Mouse (Mus musculus): ENCODE data around the gene Gpc1. TPM values are rescaled to one million over a fixed set of nuclear protein-coding genes. Genes with fewer than 3 reads are reported as not detected.

Gpc1 gene
- polyA plus RNA-seq, 1 experiment from 2014 or later: 4.7 TPM

DNA sequence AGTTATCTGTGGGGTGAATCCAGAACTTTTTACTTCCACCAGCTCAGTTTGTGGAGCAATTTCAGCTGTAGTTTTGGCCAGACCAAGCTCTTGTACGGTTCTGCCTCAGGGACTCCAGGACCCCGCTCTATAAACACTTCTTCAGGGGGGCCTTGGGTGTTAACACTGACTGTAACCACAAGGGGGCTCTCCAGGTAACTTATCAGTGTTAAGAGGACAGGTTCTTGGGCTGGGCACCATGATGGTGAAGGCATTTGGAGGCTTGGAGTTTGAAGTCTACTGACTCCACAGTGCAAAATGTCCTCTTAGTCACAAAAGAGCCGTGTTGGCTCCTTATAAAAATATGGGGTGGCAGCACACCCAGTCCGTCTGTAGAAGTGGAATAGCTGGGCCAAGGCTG, 77.6 kb downstream of the Gpc1 start:
- peaks cover 3% of the 10 kb centered on the region; the same call in 1 of the 2 replicates for H3K36me3 ChIP-seq (replicated peaks)
- no peak overlapping the region for H3K4me2 ChIP-seq
- no peak for ATAC-seq (ENCODE audit: insufficient read depth)
- peaks cover 70% of the 10 kb centered on the region for H3K4me1 ChIP-seq (replicated peaks)
- no peak overlapping the region for H3K4me3 ChIP-seq (replicated peaks)
- 60% methylated on average over 4 of the region's 4 CpGs for WGBS (ENCODE audit: insufficient replicate concordance)
- no peak overlapping the region for H3K27ac ChIP-seq (replicated peaks)
- no peaks in the 10 kb centered on the region; the same call in 1 of the 2 replicates for H3K27me3 ChIP-seq
- no peak overlapping the region for H3K9ac ChIP-seq
- H3K9me3 ChIP-seq (replicated peaks): no peaks in the 10 kb centered on the region

MicroRNAs encoded within 50 kb of the gene (microRNA counts, 519-probe panel; counts per million panel counts)
- 1,517 counts per million, percentile 9 among the panel's probes with 10 or more counts for microRNA mmu-miR-149

Small RNAs within 50 kb of the gene (microRNA-seq; reads per million reads assigned to microRNA genes)
- 1,457 reads per million, percentile 80 among the genes with 10 or more reads in this experiment for gene Mir149

Other genes with a start within 250 kb of the Gpc1 start
- gene Olfr1412, start 245.9 kb upstream of the Gpc1 start, polyA plus RNA-seq (2015; fragmentation: Nextera tagmentation; extraction: Ambion mirVana): not detected in 2 replicates
- not detected in 2 replicates for gene Olfr1411, start 237.2 kb upstream of the Gpc1 start, polyA plus RNA-seq (2015; fragmentation: Nextera tagmentation; extraction: Ambion mirVana)
- not detected in 2 replicates for gene Olfr1410, start 225.9 kb upstream of the Gpc1 start, polyA plus RNA-seq (2015; fragmentation: Nextera tagmentation; extraction: Ambion mirVana)
- gene Olfr12, start 213.9 kb upstream of the Gpc1 start, polyA plus RNA-seq (2015; fragmentation: Nextera tagmentation; extraction: Ambion mirVana): not detected in 2 replicates
- gene Cops9, start 189.7 kb upstream of the Gpc1 start, polyA plus RNA-seq (2015; fragmentation: Nextera tagmentation; extraction: Ambion mirVana): 157 and 173 TPM in 2 replicates
- 0.09 TPM in 1 of 2 replicates, not detected in the other for gene Otos, start 182.8 kb upstream of the Gpc1 start, polyA plus RNA-seq (2015; fragmentation: Nextera tagmentation; extraction: Ambion mirVana)
- 0.02 TPM in 1 of 2 replicates, not detected in the other for gene Ankmy1, start 71.3 kb downstream of the Gpc1 start, polyA plus RNA-seq (2015; fragmentation: Nextera tagmentation; extraction: Ambion mirVana)
- gene Dusp28, start 75.3 kb downstream of the Gpc1 start, polyA plus RNA-seq (2015; fragmentation: Nextera tagmentation; extraction: Ambion mirVana): 7.4 and 8.0 TPM in 2 replicates
- gene Rnpepl1, start 79.1 kb downstream of the Gpc1 start, polyA plus RNA-seq (2015; fragmentation: Nextera tagmentation; extraction: Ambion mirVana): 15.6 and 19.8 TPM in 2 replicates
- 15.7 and 17.5 TPM in 2 replicates for gene Capn10, start 102.7 kb downstream of the Gpc1 start, polyA plus RNA-seq (2015; fragmentation: Nextera tagmentation; extraction: Ambion mirVana)
- 0.68 and 0.69 TPM in 2 replicates for gene Gpr35, start 119.2 kb downstream of the Gpc1 start, polyA plus RNA-seq (2015; fragmentation: Nextera tagmentation; extraction: Ambion mirVana)
- gene Aqp12, start 174.7 kb downstream of the Gpc1 start, polyA plus RNA-seq (2015; fragmentation: Nextera tagmentation; extraction: Ambion mirVana): not detected in 2 replicates

Data from liver, embryonic 15.5 days (tissue).